Mouse (Mus musculus) limb, embryonic 13.5 days (tissue): ENCODE measurements around the gene Ecsit. TPM values are rescaled to one million over a fixed set of nuclear protein-coding genes. Genes with fewer than 3 reads are reported as not detected.

Experiments used
- ATAC-seq: fragments of 200-750 bp; cut with Nextera tagmentation; 2 replicates; pipeline ENCODE4 v1.8.0; 2017; ENCODE audit warnings: low read depth, moderate number of reproducible peaks, moderate TSS enrichment; ENCODE audit not compliant: low FRiP score
- H3K27ac ChIP-seq: fragments of 300-500 bp; sonication (generic); 2 replicates; pipeline ENCODE4 v1.5.1; 2015; ENCODE audit warnings: inconsistent platforms, mild to moderate bottlenecking, moderate library complexity
- H3K27me3 ChIP-seq: fragments of 300-500 bp; sonication (generic); 2 replicates; pipeline ENCODE4 v1.6.1; 2015; ENCODE audit warnings: mild to moderate bottlenecking, inconsistent platforms
- H3K36me3 ChIP-seq: fragments of 300-500 bp; sonication (generic); 2 replicates; pipeline ENCODE4 v1.6.1; 2015; ENCODE audit warnings: inconsistent platforms, mild to moderate bottlenecking, moderate library complexity
- H3K4me1 ChIP-seq: fragments of 300-500 bp; sonication (generic); 2 replicates; pipeline ENCODE4 v1.6.1; 2015; ENCODE audit warnings: inconsistent platforms
- H3K4me2 ChIP-seq: fragments of 300-500 bp; sonication (generic); replicated peaks from 2 replicates; pipeline ENCODE4 v1.6.1; 2015; ENCODE audit warnings: inconsistent platforms, mild to moderate bottlenecking, moderate library complexity
- H3K4me3 ChIP-seq: fragments of 300-500 bp; sonication (generic); 2 replicates; pipeline ENCODE4 v1.5.1; 2015; ENCODE audit warnings: moderate library complexity, mild to moderate bottlenecking, inconsistent platforms
- H3K9ac ChIP-seq: fragments of 300-500 bp; sonication (generic); 2 replicates; pipeline ENCODE4 v1.6.1; 2015; ENCODE audit warnings: mild to moderate bottlenecking, inconsistent platforms
- H3K9me3 ChIP-seq: fragments of 300-500 bp; sonication (generic); 2 replicates; pipeline ENCODE4 v1.6.1; 2016; ENCODE audit warnings: inconsistent platforms
- WGBS: fragments of 180-500 bp; shearing (Covaris S2); methylation state at CpG from one replicate; pipeline ENCODE4 v1.1.7; 2015; 5-methylcytosine and 5-hydroxymethylcytosine counted together
- polyA plus RNA-seq: library from polyadenylated mRNA; unstranded; fragments of >200 nt; fragmentation: Nextera tagmentation; extraction: Ambion mirVana; gene quantifications from 2 replicates; pipeline ENCODE4 v1.2.1, GENCODE M21; 2015

Ecsit gene
- polyA plus RNA-seq, 1 experiment from 2014 or later, result 36.8 TPM

DNA sequence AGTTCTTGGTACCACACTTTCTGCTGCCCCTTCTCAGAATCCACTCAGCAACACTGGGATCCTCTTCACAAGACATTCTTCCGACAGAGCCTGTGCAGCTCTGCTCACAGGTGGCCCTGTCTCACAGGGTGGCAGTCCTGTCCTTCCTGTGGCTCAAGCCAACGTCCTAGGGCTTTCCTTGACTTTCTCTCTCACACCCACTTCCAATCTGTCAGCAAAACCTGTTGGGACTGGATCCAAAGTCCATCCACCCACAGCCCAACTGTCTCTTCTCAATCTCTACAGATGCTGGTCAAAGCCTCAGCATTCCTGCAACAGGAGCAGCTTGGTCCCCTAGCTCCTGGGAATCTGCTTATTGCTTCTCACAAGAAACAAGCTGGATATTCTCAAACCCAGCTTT lies 23.9 kb downstream of the Ecsit start:
- Histone ChIP-seq H3K9ac (no peak overlapping the region), H3K4me1 (no peaks in the 10 kb centered on the region), H3K4me2 (no peak overlapping the region), H3K27ac (no peak overlapping the region), H3K4me3 (no peak overlapping the region), H3K9me3 (peaks cover 4% of the 10 kb centered on the region; the same call in 1 of the 2 replicates), H3K27me3 (peaks cover 5% of the 10 kb centered on the region), H3K36me3 (peaks cover 85% of the 10 kb centered on the region)
- ATAC-seq, result no peak
- 86% methylated on average over 2 of the region's 2 CpGs for WGBS

DNA sequence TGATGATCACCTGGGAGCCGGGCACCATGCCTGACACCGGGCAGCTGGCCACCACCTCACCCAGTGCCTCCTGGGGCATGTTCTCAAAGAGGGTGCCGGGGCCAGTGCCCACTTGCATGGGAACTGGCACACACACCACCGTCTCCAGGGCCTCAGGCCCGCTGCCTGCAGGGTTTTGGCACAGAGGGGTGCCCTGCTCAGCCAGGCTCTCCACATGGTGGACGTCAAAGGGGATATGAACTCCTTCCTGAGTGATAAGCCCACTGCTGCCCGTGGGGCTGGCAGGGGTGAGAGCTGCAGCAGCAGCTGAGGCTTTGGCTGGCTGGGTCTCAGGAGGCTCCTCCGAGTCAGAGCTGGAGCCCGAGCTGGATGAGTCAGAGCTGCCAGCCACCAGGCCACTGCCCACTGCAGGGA lies 27.2 kb downstream of the Ecsit start:
- H3K27me3 ChIP-seq, result peaks cover 37% of the 10 kb centered on the region
- H3K27ac ChIP-seq, result no peak overlapping the region
- H3K4me1 ChIP-seq, result peaks cover 7% of the 10 kb centered on the region
- peaks cover 55% of the 10 kb centered on the region for H3K36me3 ChIP-seq
- H3K9ac ChIP-seq, result no peak overlapping the region
- no peak overlapping the region for H3K4me2 ChIP-seq
- H3K4me3 ChIP-seq, result no peak overlapping the region
- no peak for ATAC-seq
- peaks cover 4% of the 10 kb centered on the region for H3K9me3 ChIP-seq
- 91% methylated on average over 9 of the region's 9 CpGs for WGBS

GRCm38 (mm10) chr9:22057031-22057517 lies 28.2 kb downstream of the Ecsit start:
- H3K4me2 ChIP-seq, result no peak overlapping the region
- 92% methylated on average over 9 of the region's 9 CpGs for WGBS
- no peak overlapping the region for H3K27ac ChIP-seq
- H3K27me3 ChIP-seq, result peaks cover 47% of the 10 kb centered on the region
- H3K9ac ChIP-seq, result no peak overlapping the region
- peaks cover 47% of the 10 kb centered on the region for H3K36me3 ChIP-seq
- H3K4me3 ChIP-seq, result no peak overlapping the region
- no peak for ATAC-seq
- peaks cover 4% of the 10 kb centered on the region for H3K9me3 ChIP-seq
- peaks cover 8% of the 10 kb centered on the region for H3K4me1 ChIP-seq

DNA sequence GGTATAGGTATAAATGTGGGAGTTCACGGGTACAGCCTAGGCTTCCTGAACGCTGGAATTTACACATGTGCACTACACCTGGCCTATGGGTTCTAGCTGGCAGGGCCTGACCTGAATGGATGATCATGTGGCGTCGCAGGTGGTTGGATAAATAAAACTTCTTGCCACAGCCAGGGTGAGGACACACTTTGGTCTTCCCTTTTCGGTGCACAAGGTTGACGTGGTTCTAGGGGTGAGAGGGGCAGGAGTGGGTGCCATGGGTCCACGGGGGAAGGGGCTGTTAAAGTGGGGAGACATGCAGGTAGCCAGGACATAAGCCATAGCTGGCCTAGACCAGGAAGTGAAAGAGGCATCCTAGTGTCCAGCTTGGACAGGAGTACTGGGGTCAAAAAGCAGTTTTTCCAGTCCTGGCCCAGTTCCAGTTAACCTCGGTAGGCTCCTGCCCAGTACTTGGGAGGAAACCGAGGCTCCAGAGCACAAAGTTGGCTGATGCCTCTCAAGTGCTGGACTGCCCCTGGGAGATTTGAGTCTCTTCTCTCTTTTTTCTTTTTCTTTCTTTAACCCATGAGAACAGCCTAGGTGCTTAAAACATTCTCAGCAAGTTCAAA lies 28.8 kb downstream of the Ecsit start:
- Histone ChIP-seq H3K36me3 (peaks cover 40% of the 10 kb centered on the region), H3K9me3 (peaks cover 4% of the 10 kb centered on the region), H3K27me3 (peaks cover 53% of the 10 kb centered on the region), H3K27ac (no peak overlapping the region), H3K9ac (no peak overlapping the region), H3K4me3 (no peak overlapping the region), H3K4me2 (no peak overlapping the region), H3K4me1 (peaks cover 14% of the 10 kb centered on the region)
- 71% methylated on average over 9 of the region's 9 CpGs for WGBS
- no peak for ATAC-seq

- peaks cover 60% of the 10 kb centered on the region for H3K27me3 ChIP-seq
- H3K4me2 ChIP-seq, result no peak overlapping the region
- ATAC-seq, result no peak
- H3K4me1 ChIP-seq, result peaks cover 21% of the 10 kb centered on the region
- 34% methylated on average over 29 of the region's 29 CpGs for WGBS
- H3K4me3 ChIP-seq, result no peak overlapping the region
- H3K36me3 ChIP-seq, result peaks cover 33% of the 10 kb centered on the region
- no peak overlapping the region for H3K9ac ChIP-seq
- no peak overlapping the region for H3K27ac ChIP-seq
- H3K9me3 ChIP-seq, result peaks cover 4% of the 10 kb centered on the region
Observed at GRCm38 (mm10) chr9:22055713-22056112, 29.5 kb downstream of the Ecsit start.

DNA sequence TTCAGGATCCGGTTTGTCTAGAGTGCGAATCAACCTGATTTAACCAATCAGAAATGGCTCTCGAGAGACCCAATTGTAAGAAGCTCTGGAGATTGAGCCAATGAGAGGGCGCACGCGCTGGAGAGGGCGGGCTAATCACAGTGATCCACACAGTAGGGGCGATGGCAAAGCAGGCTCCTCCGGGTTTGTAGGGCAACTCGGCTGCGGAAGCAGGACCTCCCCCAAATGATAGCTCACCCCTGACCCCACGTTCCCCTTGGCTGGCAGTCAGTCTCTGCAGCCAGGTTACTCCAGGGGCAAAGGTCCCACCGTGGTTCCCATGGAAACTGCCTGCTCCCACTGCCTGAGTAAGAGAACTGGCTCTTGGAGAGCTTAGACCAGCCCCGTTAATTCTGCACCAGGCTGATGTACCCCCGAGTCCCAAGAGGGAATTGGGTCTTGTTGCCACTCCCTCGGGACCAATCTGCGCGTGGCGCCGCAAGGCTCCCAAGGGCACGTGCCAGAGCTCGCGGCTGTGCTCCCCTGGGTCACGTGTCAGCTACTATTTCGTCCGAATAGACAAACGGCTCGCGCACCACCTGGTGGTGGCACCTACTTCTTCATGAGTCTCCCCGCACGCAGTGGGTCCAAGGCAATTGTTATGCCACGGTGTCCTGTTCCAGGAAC lies 30.7 kb downstream of the Ecsit start:
- ATAC-seq, result no peak
- Histone ChIP-seq H3K9ac (no peak overlapping the region), H3K4me2 (peak overlapping the region; percentile 35), H3K27ac (no peak overlapping the region), H3K9me3 (peaks cover 4% of the 10 kb centered on the region), H3K4me1 (peaks cover 26% of the 10 kb centered on the region), H3K4me3 (peak overlapping the region; percentile 8; the same call in 1 of the 2 replicates), H3K27me3 (peaks cover 72% of the 10 kb centered on the region), H3K36me3 (peaks cover 27% of the 10 kb centered on the region)
- 2% methylated on average over 32 of the region's 32 CpGs for WGBS

- 33% methylated on average over 6 of the region's 7 CpGs for WGBS
- Histone ChIP-seq H3K36me3 (peaks cover 19% of the 10 kb centered on the region), H3K4me3 (no peak overlapping the region), H3K9ac (no peak overlapping the region), H3K9me3 (no peaks in the 10 kb centered on the region; the same call in 1 of the 2 replicates), H3K4me1 (peaks cover 26% of the 10 kb centered on the region), H3K27ac (no peak overlapping the region), H3K4me2 (no peak overlapping the region), H3K27me3 (peaks cover 81% of the 10 kb centered on the region)
- ATAC-seq, result no peak
Observed at GRCm38 (mm10) chr9:22053657-22054056, 31.6 kb downstream of the Ecsit start.

GRCm38 (mm10) chr9:22051958-22052254 lies 33.3 kb downstream of the Ecsit start, which contains the start of gene Elavl3:
Elavl3 (minus strand) TSS chr9:22052023.
- peak within 1 kb of the TSS; percentile 39 for H3K4me3 ChIP-seq
- peaks cover 3% of the 10 kb centered on the region for H3K36me3 ChIP-seq
- peaks cover 95% of the 10 kb centered on the region for H3K27me3 ChIP-seq
- peaks cover 26% of the 10 kb centered on the region for H3K4me1 ChIP-seq
- no peaks in the 10 kb centered on the region; the same call in 1 of the 2 replicates for H3K9me3 ChIP-seq
- no peak within 1 kb of the TSS for H3K27ac ChIP-seq
- H3K4me2 ChIP-seq, result peak within 1 kb of the TSS; percentile 68
- ATAC-seq, result no peak
- no peak within 1 kb of the TSS for H3K9ac ChIP-seq
- WGBS, result 2% methylated on average over 16 of the region's 28 CpGs

GRCm38 (mm10) chr9:22051161-22051957 lies 33.9 kb downstream of the Ecsit start:
- no peak overlapping the region for H3K9ac ChIP-seq
- 1% methylated on average over 65 of the region's 67 CpGs for WGBS
- H3K4me3 ChIP-seq, result peak overlapping the region; percentile 39
- peaks cover 26% of the 10 kb centered on the region for H3K4me1 ChIP-seq
- H3K27ac ChIP-seq, result no peak overlapping the region
- ATAC-seq, result no peak
- H3K27me3 ChIP-seq, result peaks cover 91% of the 10 kb centered on the region
- H3K9me3 ChIP-seq, result no peaks in the 10 kb centered on the region; the same call in 1 of the 2 replicates
- H3K36me3 ChIP-seq, result no peaks in the 10 kb centered on the region
- peak overlapping the region; percentile 68 for H3K4me2 ChIP-seq

DNA sequence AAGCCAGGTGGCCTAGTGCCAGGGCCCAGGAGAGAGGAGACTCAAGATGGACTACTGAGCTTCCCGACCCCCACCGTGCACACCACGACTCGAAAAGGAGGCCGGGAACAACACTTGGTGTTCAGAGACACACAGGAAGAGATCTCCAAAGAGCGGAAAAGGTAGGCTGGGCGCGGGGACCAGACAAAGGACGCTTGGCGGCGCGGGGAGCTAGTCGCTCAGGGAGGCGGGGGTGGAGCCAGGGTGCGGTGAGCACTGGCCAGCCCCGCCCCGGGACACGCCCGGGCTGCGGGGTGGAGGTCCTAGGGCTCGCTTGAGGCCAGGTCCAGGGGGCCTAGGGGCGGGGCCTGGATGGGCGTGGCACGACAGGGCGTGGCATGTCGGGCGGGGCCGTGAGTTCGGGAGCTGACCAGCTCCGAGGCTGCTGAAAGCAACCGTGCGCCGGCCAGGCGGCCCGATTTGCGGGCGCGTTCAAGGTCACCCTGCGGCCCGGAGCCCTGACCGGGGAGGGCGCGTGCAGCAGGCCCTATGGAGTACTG lies 34.8 kb downstream of the Ecsit start:
- Histone ChIP-seq H3K4me3 (peak overlapping the region; percentile 39), H3K36me3 (no peaks in the 10 kb centered on the region), H3K9ac (no peak overlapping the region), H3K9me3 (no peaks in the 10 kb centered on the region; the same call in 1 of the 2 replicates), H3K4me2 (peak overlapping the region; percentile 68), H3K27ac (no peak overlapping the region), H3K27me3 (peaks cover 82% of the 10 kb centered on the region), H3K4me1 (peaks cover 26% of the 10 kb centered on the region)
- ATAC-seq, result peak; percentile 42; the same call in 1 of the 2 replicates
- WGBS, result under 1% methylated on average over 41 of the region's 43 CpGs

DNA sequence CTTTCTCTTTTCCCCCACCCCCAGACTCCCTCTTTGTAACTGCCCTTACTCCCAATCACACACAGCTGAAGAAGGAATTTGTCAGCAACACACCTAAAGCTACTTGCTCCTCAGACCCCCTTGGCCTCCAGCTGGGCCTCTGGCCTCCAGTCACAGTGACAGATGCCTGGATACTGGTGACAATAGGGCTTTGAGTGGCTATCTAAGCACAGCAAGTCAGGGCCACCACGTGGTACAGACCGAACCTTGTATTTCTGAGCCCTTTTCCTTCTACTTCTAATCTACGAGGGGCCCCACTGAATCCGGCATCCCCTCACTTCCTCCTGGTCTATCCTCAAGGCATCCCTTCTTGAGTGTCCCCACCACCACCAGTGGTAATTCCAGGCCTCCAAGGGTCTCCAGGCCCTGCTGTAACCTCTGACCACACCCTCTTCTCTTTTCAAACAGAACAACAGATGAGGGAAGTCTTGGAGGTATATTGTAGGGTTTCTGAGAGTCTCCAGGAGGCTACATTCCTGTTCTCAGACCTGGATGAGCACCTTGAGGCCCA lies 35.4 kb downstream of the Ecsit start:
- 64% methylated on average over 4 of the region's 4 CpGs for WGBS
- Histone ChIP-seq H3K9me3 (no peaks in the 10 kb centered on the region; the same call in 1 of the 2 replicates), H3K36me3 (no peaks in the 10 kb centered on the region), H3K4me3 (no peak overlapping the region), H3K4me2 (peak overlapping the region; percentile 68; the same call in 1 of the 2 replicates), H3K27me3 (peaks cover 75% of the 10 kb centered on the region), H3K4me1 (peaks cover 25% of the 10 kb centered on the region), H3K27ac (no peak overlapping the region), H3K9ac (no peak overlapping the region)
- no peak for ATAC-seq
